Mouse (Mus musculus) C2C12 (cell line): ENCODE measurements at regions not wholly inside any gene's neighbourhood (a gene's known extent, or its start where the extent isn't known, plus 50 kb on each side); places are given as distances from the start of the nearest gene placed in this dataset.

Source experiments
- CTCF ChIP-seq: IDR thresholded peaks from one replicate; pipeline ENCODE4 v1.5.1; 2011; ENCODE audit not compliant: control insufficient read depth, insufficient read depth, insufficient read length
- USF1 ChIP-seq: IDR thresholded peaks from one replicate; pipeline ENCODE4 v1.6.1; 2011; ENCODE audit warnings: low read depth, mild to moderate bottlenecking, control low read depth, moderate library complexity

DNA sequence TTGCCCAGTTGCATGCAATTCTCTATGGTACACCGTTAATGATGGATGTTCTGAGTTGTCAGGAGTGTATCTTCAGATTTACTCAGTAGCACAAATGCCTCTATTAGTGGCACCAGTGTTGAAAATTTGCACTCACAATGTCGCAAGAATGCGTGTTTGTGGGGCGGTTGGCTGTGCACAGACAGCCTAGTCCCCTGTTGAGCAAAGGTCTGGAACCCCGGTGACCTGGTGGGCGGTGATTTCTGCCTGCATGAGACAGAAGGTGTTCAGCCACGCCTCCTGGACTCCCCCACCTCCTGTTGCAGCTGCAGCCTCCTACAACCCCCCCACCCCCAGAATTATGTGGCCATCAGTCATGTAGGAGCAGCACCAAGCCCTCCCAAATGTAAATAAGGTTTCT, 338.9 kb upstream of the Spred2 start:
- TF ChIP-seq CTCF (no peak), USF1 (no peak)
